Mouse (Mus musculus) kidney, adult 9 months (tissue): ENCODE measurements at regions not wholly inside any gene's neighbourhood (a gene's known extent, or its start where the extent isn't known, plus 50 kb on each side); places are given as distances from the start of the nearest gene placed in this dataset.

Experiments
- DNase-seq: peaks from one replicate; pipeline ENCODE4 v3.0.0; 2022

GRCm38 (mm10) chr3:61740088-61740487, 374.3 kb upstream of the B430305J03Rik start:
- no peak for DNase-seq

GRCm38 (mm10) chr3:61738528-61738927, 372.8 kb upstream of the B430305J03Rik start:
- no peak for DNase-seq

GRCm38 (mm10) chr3:61716785-61717184, 351.0 kb upstream of the B430305J03Rik start:
- no peak for DNase-seq

- no peak for DNase-seq
Measured at GRCm38 (mm10) chr3:61687933-61688705, 322.4 kb upstream of the B430305J03Rik start.

- no peak for DNase-seq
Measured at GRCm38 (mm10) chr3:61670874-61671273, 305.1 kb upstream of the B430305J03Rik start.

- no peak for DNase-seq
Measured at GRCm38 (mm10) chr3:61656143-61656542, 290.4 kb upstream of the B430305J03Rik start.

GRCm38 (mm10) chr3:61628535-61628934, 262.8 kb upstream of the B430305J03Rik start:
- no peak for DNase-seq

- no peak for DNase-seq
Measured at GRCm38 (mm10) chr3:61628099-61628498, 262.3 kb upstream of the B430305J03Rik start.

- no peak for DNase-seq
Measured at GRCm38 (mm10) chr3:61623954-61624487, 258.3 kb upstream of the B430305J03Rik start.

- no peak for DNase-seq
Measured at GRCm38 (mm10) chr3:61605469-61605868, 239.7 kb upstream of the B430305J03Rik start.

GRCm38 (mm10) chr3:61602891-61603290, 237.1 kb upstream of the B430305J03Rik start:
- DNase-seq = no peak

GRCm38 (mm10) chr3:61595574-61595973, 229.8 kb upstream of the B430305J03Rik start:
- DNase-seq = no peak

GRCm38 (mm10) chr3:61592342-61592741, 226.6 kb upstream of the B430305J03Rik start:
- no peak for DNase-seq

GRCm38 (mm10) chr3:61583669-61584068, 217.9 kb upstream of the B430305J03Rik start:
- no peak for DNase-seq

- DNase-seq = no peak
Measured at GRCm38 (mm10) chr3:61582927-61583326, 217.2 kb upstream of the B430305J03Rik start.

GRCm38 (mm10) chr3:61580252-61580651, 214.5 kb upstream of the B430305J03Rik start:
- no peak for DNase-seq

- no peak for DNase-seq
Measured at GRCm38 (mm10) chr3:61537113-61537512, 171.4 kb upstream of the B430305J03Rik start.

- no peak for DNase-seq
Measured at GRCm38 (mm10) chr3:61535751-61536150, 170.0 kb upstream of the B430305J03Rik start.

- no peak for DNase-seq
Measured at GRCm38 (mm10) chr3:61503178-61503577, 137.4 kb upstream of the B430305J03Rik start.

GRCm38 (mm10) chr3:61494835-61495234, 129.1 kb upstream of the B430305J03Rik start:
- no peak for DNase-seq

- DNase-seq = no peak
Measured at GRCm38 (mm10) chr3:61486808-61487389, 121.1 kb upstream of the B430305J03Rik start.

GRCm38 (mm10) chr3:61478861-61479584, 113.3 kb upstream of the B430305J03Rik start:
- no peak for DNase-seq

GRCm38 (mm10) chr3:61475018-61475417, 109.3 kb upstream of the B430305J03Rik start:
- no peak for DNase-seq

GRCm38 (mm10) chr3:61467158-61467557, 101.4 kb upstream of the B430305J03Rik start:
- DNase-seq = peak; percentile 2
